13 mouse cellular contexts compared by ENCODE assay signal in genomic region chr14:55604823-55605222, GRCm38 (mm10). TPM values are rescaled to one million over a fixed set of nuclear protein-coding genes. Genes with fewer than 3 reads are reported as not detected.
A peak's percentile ranks its signal among the peaks of the same experiment; 100 is the strongest.
DNase-seq lines count a peak whose midpoint lies in the region; ATAC-seq and TF ChIP-seq lines count a peak whose summit lies in the region.
"Had no signal": no experiment of that assay in that cellular context is flagged by ENCODE, and none has a peak within 500 bp of the region (broad histone marks: within the 10 kb centered on the region; RNA-seq: fewer than 3 reads in every experiment).

No protein-coding gene starts in this region.

- H3K9me3 ChIP-seq in erythroblast, embryonic 14.5 days (ENCODE audit: control insufficient read depth, low read length), result no peaks in the 10 kb centered on the region
- H3K9me3 ChIP-seq in liver, embryonic 13.5 days (replicated peaks), result no peaks in the 10 kb centered on the region

- H3K9ac ChIP-seq in liver, embryonic 13.5 days, result peak overlapping the region; percentile 78

- H3K27me3 ChIP-seq in erythroblast, embryonic 14.5 days (ENCODE audit: control insufficient read depth), result no peaks in the 10 kb centered on the region
- no peaks in the 10 kb centered on the region for H3K27me3 ChIP-seq in liver, embryonic 13.5 days

- peaks cover 92% of the 10 kb centered on the region for H3K36me3 ChIP-seq in erythroblast, embryonic 14.5 days (ENCODE audit: control insufficient read depth)
- H3K36me3 ChIP-seq in liver, embryonic 13.5 days, result peaks cover 88% of the 10 kb centered on the region

- TF ChIP-seq POLR2A in bone marrow, adult 2 months (IDR thresholded peaks at IDR 0.05; ENCODE audit: borderline replicate concordance, control insufficient read depth, low read depth, low read length), result no peak

- no peak for ATAC-seq in erythroblast, adult 5-6 weeks (replicated peaks; ENCODE audit: low FRiP score, poor library complexity, severe bottlenecking)
- ATAC-seq in liver, embryonic 13.5 days (ENCODE audit: low read depth), result no peak

- peak overlapping the region; percentile 85 for H3K4me2 ChIP-seq in liver, embryonic 13.5 days

- 45% methylated on average over 11 of the region's 11 CpGs for WGBS in bone marrow, adult 2 months
- 85% methylated on average over 11 of the region's 11 CpGs for WGBS in liver, embryonic 13.5 days (ENCODE audit: insufficient replicate concordance)

- H3K4me3 ChIP-seq in erythroblast, embryonic 14.5 days (replicated peaks), result peak overlapping the region; percentile 73
- H3K4me3 ChIP-seq in layer of hippocampus, adult 2 months, result peak overlapping the region; percentile 52; the same call in 1 of the 2 replicates
- H3K4me3 ChIP-seq in bone marrow, adult 2 months (replicated peaks; ENCODE audit: control insufficient read depth, low read depth, low read length), result peak overlapping the region; percentile 77
- peak overlapping the region; percentile 64 for H3K4me3 ChIP-seq in liver, embryonic 13.5 days (replicated peaks)

- H3K27ac ChIP-seq in layer of hippocampus, adult 2 months, result peak overlapping the region; percentile 81; the same call in 1 of the 2 replicates
- H3K27ac ChIP-seq in bone marrow, adult 2 months (ENCODE audit: control insufficient read depth, insufficient read depth, low read depth, low read length, poor library complexity), result peak overlapping the region; percentile 95
- peak overlapping the region; percentile 90 for H3K27ac ChIP-seq in liver, embryonic 13.5 days

- TF ChIP-seq CTCF in layer of hippocampus, adult 2 months (conservative IDR thresholded peaks at IDR 0.05), result no peak
- no peak for TF ChIP-seq CTCF in bone marrow, adult 2 months (IDR thresholded peaks at IDR 0.05; ENCODE audit: control insufficient read depth, insufficient read depth, low read length)

- DNase-seq in layer of hippocampus, adult 2 months (ENCODE audit: low spot score in 2 of 2), result no peak
- no peak for DNase-seq in layer of hippocampus, adult 9-10 months (ENCODE audit: low spot score)
- no peak for DNase-seq in liver, embryonic 13.5 days
- no peak for DNase-seq in ovary, adult 18-20 months (ENCODE audit: low spot score)
- DNase-seq in testis, postnatal 10 days (ENCODE audit: low spot score), result no peak
- DNase-seq: adrenal gland, postnatal 10 days; layer of hippocampus, adult 9-11 months; midbrain, embryonic 14.5 days; right cerebral cortex, adult 18-20 months had no signal

- H3K4me1 ChIP-seq in erythroblast, embryonic 14.5 days (ENCODE audit: control insufficient read depth), result peaks cover 56% of the 10 kb centered on the region
- peaks cover 7% of the 10 kb centered on the region; the same call in 1 of the 2 replicates for H3K4me1 ChIP-seq in bone marrow, adult 2 months (ENCODE audit: control insufficient read depth, insufficient read depth, low read length)
- peaks cover 65% of the 10 kb centered on the region for H3K4me1 ChIP-seq in liver, embryonic 13.5 days (replicated peaks)

RNA-seq across cellular contexts. Expression of gene Irf9, which starts 1.5 kb away (rescaled TPM):
- 3.3 and 4.8 TPM in 2 replicates for polyA plus RNA-seq in erythroblast, embryonic 14.5 days (2012)
- total RNA-seq in erythroblast, adult 5-6 weeks (2015; ENCODE audit: low replicate concordance), result 65.1 and 69.8 TPM in 2 replicates
- total RNA-seq in erythroblast, adult 5-6 weeks (2017; ENCODE audit: low replicate concordance), result 104 and 106 TPM in 2 replicates
- 10 to 100 TPM; 11.6 to 12.1 TPM for total RNA-seq in layer of hippocampus, adult 2 months (2021)
- 60.8 and 84.3 TPM in 2 replicates for polyA plus RNA-seq in bone marrow, adult 2 months (2011; ENCODE audit: insufficient read depth, insufficient read length, low replicate concordance, missing spikeins)
- polyA plus RNA-seq in liver, embryonic 13.5 days (2015; fragmentation: Nextera tagmentation; extraction: Ambion mirVana), result 14.8 and 16.4 TPM in 2 replicates

RNA-seq across cellular contexts. Expression of gene Rec8, which starts 13.0 kb away (rescaled TPM):
- 0.14 and 0.15 TPM in 2 replicates for polyA plus RNA-seq in erythroblast, embryonic 14.5 days (2012)
- 1.7 TPM in 1 of 2 replicates, not detected in the other for total RNA-seq in erythroblast, adult 5-6 weeks (2015; ENCODE audit: low replicate concordance)
- total RNA-seq in erythroblast, adult 5-6 weeks (2017; ENCODE audit: low replicate concordance), result 0.84 and 2.2 TPM in 2 replicates
- 1 to 10 TPM; 1.9 to 2.5 TPM for total RNA-seq in layer of hippocampus, adult 2 months (2021)
- 13.2 and 28.5 TPM in 2 replicates for polyA plus RNA-seq in bone marrow, adult 2 months (2011; ENCODE audit: insufficient read depth, insufficient read length, low replicate concordance, missing spikeins)
- 1.6 and 1.7 TPM in 2 replicates for polyA plus RNA-seq in liver, embryonic 13.5 days (2015; fragmentation: Nextera tagmentation; extraction: Ambion mirVana)
- total RNA-seq: gastrocnemius, adult 18-20 months had no signal

RNA-seq across cellular contexts. Expression of gene Rnf31, which starts 13.3 kb away (rescaled TPM):
- polyA plus RNA-seq in erythroblast, embryonic 14.5 days (2012), result 0.86 and 1.1 TPM in 2 replicates
- total RNA-seq in erythroblast, adult 5-6 weeks (2015; ENCODE audit: low replicate concordance), result 6.5 and 9.4 TPM in 2 replicates
- 7.1 and 8.9 TPM in 2 replicates for total RNA-seq in erythroblast, adult 5-6 weeks (2017; ENCODE audit: low replicate concordance)
- 10 to 100 TPM; 46.3 to 47.0 TPM for total RNA-seq in layer of hippocampus, adult 2 months (2021)
- polyA plus RNA-seq in bone marrow, adult 2 months (2011; ENCODE audit: insufficient read depth, insufficient read length, low replicate concordance, missing spikeins), result 79.5 and 160 TPM in 2 replicates
- 9.0 and 12.6 TPM in 2 replicates for polyA plus RNA-seq in liver, embryonic 13.5 days (2015; fragmentation: Nextera tagmentation; extraction: Ambion mirVana)

RNA-seq across cellular contexts. Expression of gene Psme2, which starts 13.9 kb away (rescaled TPM):
- 4.4 and 7.0 TPM in 2 replicates for polyA plus RNA-seq in erythroblast, embryonic 14.5 days (2012)
- total RNA-seq in erythroblast, adult 5-6 weeks (2015; ENCODE audit: low replicate concordance), result 74.0 and 102 TPM in 2 replicates
- total RNA-seq in erythroblast, adult 5-6 weeks (2017; ENCODE audit: low replicate concordance), result 83.1 and 86.1 TPM in 2 replicates
- 10 to 100 TPM; 45.2 to 60.4 TPM for total RNA-seq in layer of hippocampus, adult 2 months (2021)
- polyA plus RNA-seq in bone marrow, adult 2 months (2011; ENCODE audit: insufficient read depth, insufficient read length, low replicate concordance, missing spikeins), result 152 and 175 TPM in 2 replicates
- 202 and 224 TPM in 2 replicates for polyA plus RNA-seq in liver, embryonic 13.5 days (2015; fragmentation: Nextera tagmentation; extraction: Ambion mirVana)

RNA-seq across cellular contexts. Expression of gene Emc9, which starts 19.7 kb away (rescaled TPM):
- polyA plus RNA-seq in erythroblast, embryonic 14.5 days (2012), result 3.5 and 3.8 TPM in 2 replicates
- 10.9 TPM in 1 of 2 replicates, not detected in the other for total RNA-seq in erythroblast, adult 5-6 weeks (2015; ENCODE audit: low replicate concordance)
- 2.6 and 3.6 TPM in 2 replicates for total RNA-seq in erythroblast, adult 5-6 weeks (2017; ENCODE audit: low replicate concordance)
- total RNA-seq in layer of hippocampus, adult 2 months (2021), result 10 to 100 TPM; 43.5 to 49.7 TPM
- 12.3 and 48.5 TPM in 2 replicates for polyA plus RNA-seq in bone marrow, adult 2 months (2011; ENCODE audit: insufficient read depth, insufficient read length, low replicate concordance, missing spikeins)
- 31.9 and 35.8 TPM in 2 replicates for polyA plus RNA-seq in liver, embryonic 13.5 days (2015; fragmentation: Nextera tagmentation; extraction: Ambion mirVana)
